Mouse (Mus musculus) gastrocnemius, postnatal 14 days (tissue): Measurements from ENCODE around the gene Zswim4. TPM values are rescaled to one million over a fixed set of nuclear protein-coding genes. Genes with fewer than 3 reads are reported as not detected.

Source experiments
- DNase-seq: peaks from one replicate; pipeline ENCODE4 v3.0.0; 2021; ENCODE audit warnings: mixed read lengths
- intact Hi-C: fragments of 180-260 bp; cut with DNase I; formaldehyde crosslinking; loops from one replicate; pipeline ENCODE4 v1.15.1; 2025; ENCODE audit warnings: low total_unique reads
- total RNA-seq, 2 experiments: library from RNA; stranded (reverse); gene quantifications; 2 replicates each; pipeline ENCODE4 v1.2.3; 2021

Zswim4 gene
- total RNA-seq, 2 experiments from 2014 or later, result 5.8 to 6.8 TPM

DNA sequence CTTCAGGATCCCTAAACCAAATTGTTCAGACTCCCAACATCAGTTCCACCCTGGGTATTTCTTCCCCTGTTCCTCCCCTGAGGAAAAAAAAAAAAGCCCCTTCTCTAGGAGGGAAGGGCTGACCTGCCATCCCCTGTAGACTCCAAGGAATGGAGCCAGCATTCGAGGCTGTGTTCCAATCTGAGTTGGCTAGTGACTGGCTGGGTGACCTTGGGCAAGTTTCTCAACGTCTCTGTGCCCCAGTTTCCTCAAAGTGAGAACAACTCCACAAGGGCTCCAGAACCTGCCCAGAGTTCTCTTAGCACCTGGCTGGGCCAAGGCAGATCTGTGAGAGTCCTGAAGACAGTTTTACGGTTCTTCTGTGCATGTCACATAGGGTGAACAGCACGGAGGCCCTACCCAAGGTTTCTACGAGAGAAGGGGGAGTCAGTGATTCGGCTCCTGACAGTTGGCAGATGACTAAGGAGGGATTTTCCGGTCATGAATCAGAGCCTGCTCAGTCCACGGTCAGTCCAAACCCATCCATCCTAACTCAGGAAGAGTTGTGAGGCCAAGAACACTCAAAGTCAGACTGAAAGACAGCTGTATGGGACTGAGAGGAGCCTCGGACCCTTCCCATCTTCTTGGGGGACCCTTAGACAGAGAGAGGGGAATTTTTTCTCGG is 977 bp downstream of the Zswim4 start:
- intact Hi-C loops, result no loop called here
- no peak for DNase-seq

GRCm38 (mm10) chr8:84233055-84233454 is 3.8 kb downstream of the Zswim4 start:
- intact Hi-C loops, result no loop called here
- DNase-seq, result no peak

DNA sequence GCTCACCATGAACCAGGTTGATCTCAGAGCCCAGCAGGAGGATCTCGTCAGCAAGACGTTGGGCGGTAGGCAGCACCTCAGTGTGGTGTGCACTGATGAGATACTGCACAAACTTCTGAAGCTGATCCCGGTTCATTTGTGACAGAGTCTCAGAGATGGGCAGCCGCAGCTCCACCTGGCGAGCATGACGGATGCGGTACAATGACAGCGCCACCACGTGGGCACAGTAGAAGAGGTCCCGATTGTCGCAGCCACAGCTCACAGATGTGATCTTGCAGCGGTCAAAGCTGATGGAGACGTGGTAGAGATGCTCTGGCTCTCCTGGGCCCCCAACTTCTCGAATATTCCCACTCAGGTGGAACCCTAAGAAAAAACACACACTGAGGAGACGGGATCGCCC is 6.1 kb downstream of the Zswim4 start:
- intact Hi-C loops, result no loop called here
- DNase-seq, result no peak

DNA sequence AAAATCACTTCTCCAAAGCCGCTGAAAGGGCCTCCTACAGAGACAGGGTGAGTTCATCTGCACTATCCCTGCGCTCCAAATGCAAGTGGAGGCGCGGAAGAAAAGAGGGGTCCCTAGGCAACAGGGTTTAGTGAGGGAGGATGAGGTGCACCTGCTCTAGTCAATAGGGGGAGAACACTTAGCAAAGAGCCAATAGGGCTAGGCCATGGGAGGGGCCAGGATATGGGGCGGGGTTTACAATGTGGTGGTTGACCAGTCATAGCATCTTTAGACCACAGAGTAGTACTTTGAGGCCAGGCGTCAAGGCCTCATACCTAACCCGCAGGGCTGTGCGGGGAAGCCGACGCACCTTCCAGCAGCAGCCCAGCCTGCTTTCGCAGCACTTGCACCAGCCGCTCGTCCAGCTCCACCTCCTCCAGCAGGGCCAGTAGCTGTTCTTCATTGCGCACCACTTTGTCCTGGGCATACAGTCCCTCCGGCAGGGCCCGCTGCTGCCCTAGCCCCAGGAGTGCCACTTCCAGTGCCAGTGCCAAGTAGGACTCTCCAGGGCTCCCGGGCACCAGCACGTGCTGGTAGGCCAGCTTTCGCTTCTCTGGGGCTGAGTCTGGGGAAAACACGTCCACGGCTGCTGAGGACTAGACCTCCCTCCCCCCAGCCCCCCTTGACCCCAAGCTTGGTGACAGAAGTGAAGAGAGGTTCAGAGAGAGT is 13.4 kb downstream of the Zswim4 start:
- no peak for DNase-seq
- intact Hi-C loops, result loop anchor here (5.0 kb wide), 1 partner anchor 41 kb away; no protein-coding TSS in a partner anchor

GRCm38 (mm10) chr8:84222566-84223165 is 14.2 kb downstream of the Zswim4 start:
- no peak for DNase-seq
- intact Hi-C loops, result loop anchor here (5.0 kb wide), 1 partner anchor 40 kb away; no protein-coding TSS in a partner anchor

DNA sequence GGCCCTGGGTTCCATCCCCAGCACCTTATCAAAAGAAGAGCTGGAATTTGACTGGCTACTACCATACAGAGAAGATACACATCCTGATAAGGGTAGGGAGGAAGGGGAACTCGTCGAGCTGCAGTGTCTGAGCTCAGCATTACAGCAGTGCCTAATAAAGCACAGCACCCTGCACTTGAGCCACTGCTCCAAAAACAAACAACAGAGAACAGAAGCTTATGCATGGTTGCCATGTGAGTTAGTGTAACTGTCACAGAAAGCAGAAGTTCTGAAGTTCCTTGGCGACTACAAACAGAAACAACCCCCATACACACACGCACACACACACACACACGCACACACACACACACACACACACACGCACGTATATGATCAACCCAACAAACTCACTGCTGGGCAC is 16.8 kb downstream of the Zswim4 start:
- intact Hi-C loops, result loop anchor here (5.0 kb wide), 1 partner anchor 38 kb away; no protein-coding TSS in a partner anchor
- DNase-seq, result no peak

DNA sequence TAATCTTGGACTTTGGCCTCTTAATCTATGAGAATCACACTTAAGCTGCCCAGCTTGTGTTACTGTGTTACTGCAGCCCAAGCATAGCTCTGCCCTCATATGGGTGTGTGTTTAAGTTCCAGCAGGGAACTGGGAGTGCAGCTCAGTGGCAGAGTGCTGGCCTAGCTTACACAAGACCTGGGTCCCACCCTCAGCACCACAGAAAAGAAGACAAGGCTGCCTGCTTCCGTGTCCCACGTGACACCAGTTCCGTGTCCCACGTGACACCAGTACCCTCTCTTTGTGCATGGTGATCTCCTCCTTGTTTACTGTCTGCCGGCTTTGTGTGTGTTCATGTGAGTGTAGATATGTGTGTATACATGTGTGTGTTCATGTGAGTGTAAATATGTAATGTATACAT is 18.7 kb downstream of the Zswim4 start:
- DNase-seq, result no peak
- intact Hi-C loops, result no loop called here

GRCm38 (mm10) chr8:84217206-84217605 is 19.6 kb downstream of the Zswim4 start:
- intact Hi-C loops, result no loop called here
- DNase-seq, result no peak

DNA sequence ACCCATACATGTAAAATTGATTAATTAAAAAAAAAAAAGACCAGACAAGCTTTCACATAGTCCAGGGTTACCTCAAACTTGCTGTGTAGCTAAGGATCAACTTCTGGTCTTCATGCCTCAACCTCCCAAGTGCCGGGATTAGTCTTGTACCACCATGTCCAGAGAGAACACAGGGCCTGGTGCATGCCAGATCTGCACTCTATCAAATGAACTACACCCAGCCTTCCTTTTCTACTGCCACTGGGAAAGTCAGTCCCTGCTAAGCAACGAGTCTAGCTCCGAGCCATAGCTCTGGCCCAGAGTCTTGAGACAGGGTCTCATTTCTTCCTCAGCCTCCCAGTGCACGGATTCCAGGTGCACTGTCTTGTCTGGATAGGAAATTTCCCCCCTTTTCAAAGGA is 23.6 kb downstream of the Zswim4 start:
- intact Hi-C loops, result no loop called here

GRCm38 (mm10) chr8:84211881-84212563 is 24.8 kb downstream of the Zswim4 start:
- intact Hi-C loops, result loop anchor here (2.0 kb wide), 1 partner anchor 25 kb away; no protein-coding TSS in a partner anchor
- DNase-seq, result no peak

More for the DNA sequence above, 23.6 kb downstream of the Zswim4 start:
- no peak for DNase-seq

- DNase-seq, result no peak
- intact Hi-C loops, result loop anchor here (2.0 kb wide), 1 partner anchor 24 kb away; no protein-coding TSS in a partner anchor
These were observed 25.7 kb downstream of the Zswim4 start for GRCm38 (mm10) chr8:84211202-84211601.

- intact Hi-C loops, result loop anchor here (2.0 kb wide), 1 partner anchor 23 kb away; no protein-coding TSS in a partner anchor
- peak; percentile 83 for DNase-seq
These were observed 26.6 kb downstream of the Zswim4 start for GRCm38 (mm10) chr8:84210167-84210791.

DNA sequence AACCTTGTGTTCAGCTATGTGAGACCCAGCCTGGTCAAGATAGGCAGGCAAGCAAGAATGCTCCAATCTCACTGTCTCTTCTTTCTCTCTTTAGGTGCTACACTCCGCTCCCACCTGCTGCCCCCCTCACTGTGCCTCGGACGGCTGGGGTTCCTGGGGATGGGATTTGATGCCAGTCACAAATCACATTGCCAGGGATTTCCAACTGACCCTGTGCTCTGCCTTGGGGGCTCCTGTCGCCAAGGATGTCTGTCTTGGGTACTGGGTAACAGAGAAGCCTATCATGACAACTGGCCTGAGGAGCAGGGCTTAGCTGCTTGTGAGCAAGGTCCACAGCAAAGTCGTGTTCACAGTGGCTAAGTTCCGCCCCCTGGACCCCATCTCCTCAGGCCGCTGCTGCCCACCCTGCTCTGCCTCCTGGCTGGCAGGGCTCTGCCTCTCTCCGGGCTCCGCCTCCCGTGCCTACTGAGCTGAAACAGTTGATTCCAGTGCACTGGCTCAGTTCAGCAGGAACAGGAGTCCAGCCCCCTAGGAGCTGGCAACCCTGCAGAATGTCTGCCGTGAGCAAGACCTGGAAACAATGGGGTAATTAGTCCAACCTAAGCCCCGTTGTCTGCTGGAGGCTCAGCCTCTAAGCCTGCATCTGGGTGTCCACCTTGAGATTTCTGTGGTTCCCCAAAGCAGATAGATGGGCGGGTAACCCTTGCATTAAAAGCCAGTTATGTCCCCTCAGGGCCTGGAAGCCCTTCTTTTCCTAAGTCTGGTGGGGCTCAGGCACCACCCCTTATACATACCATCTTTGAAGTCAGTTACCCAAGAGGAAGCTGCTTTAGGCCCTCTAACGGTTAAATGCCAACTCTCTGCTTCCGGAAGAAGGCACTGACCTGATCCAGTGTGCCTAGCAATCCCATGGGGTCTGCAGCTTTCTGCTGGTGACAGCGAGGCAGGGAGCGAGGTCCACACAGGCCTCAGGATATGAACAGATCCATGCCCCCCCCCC is 28.2 kb downstream of the Zswim4 start:
- intact Hi-C loops, result no loop called here
- DNase-seq, result no peak

DNA sequence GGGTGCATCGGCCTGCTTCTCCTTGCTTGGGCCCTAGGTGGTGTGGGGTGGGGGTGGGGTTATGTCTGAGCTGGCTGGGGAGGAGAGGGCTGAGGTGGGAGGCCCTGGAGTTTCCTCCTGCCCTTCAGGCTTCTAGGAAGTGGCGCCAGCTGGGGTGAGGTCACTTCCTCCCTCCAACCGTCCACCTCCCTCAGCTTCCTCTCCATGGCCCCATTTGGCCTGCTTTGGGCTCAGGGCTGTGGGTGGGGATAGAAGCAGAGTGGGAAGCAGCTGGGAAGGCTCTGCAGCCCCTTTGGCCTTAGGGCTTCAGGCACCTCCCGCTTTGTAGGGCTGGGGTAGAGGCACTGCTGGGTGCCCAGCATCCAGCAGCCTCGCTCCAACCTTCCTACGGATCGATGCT is 29.0 kb downstream of the Zswim4 start:
- DNase-seq, result peak; percentile 83
- intact Hi-C loops, result no loop called here

GRCm38 (mm10) chr8:84206666-84207065 is 30.2 kb downstream of the Zswim4 start:
- DNase-seq, result no peak
- intact Hi-C loops, result no loop called here

DNA sequence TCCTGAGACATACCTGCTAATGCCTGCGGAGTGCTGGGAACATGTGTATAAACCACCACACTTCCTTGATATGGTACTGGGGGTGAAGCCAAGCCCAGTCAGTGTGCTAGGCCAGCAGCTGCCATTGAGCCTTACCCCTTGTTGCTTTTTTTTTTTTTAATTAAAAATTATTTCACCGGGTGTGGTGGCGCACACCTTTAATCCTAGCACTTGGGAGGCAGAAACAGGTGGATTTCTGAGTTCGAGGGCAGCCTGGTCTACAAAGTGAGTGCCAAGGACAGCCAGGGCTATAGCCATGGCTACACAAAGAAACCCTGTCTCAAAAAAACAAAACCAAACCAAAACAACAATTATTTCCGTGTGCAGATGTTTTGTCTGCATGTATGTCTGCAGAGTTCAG is 31.8 kb downstream of the Zswim4 start:
- intact Hi-C loops, result no loop called here
- DNase-seq, result no peak

DNA sequence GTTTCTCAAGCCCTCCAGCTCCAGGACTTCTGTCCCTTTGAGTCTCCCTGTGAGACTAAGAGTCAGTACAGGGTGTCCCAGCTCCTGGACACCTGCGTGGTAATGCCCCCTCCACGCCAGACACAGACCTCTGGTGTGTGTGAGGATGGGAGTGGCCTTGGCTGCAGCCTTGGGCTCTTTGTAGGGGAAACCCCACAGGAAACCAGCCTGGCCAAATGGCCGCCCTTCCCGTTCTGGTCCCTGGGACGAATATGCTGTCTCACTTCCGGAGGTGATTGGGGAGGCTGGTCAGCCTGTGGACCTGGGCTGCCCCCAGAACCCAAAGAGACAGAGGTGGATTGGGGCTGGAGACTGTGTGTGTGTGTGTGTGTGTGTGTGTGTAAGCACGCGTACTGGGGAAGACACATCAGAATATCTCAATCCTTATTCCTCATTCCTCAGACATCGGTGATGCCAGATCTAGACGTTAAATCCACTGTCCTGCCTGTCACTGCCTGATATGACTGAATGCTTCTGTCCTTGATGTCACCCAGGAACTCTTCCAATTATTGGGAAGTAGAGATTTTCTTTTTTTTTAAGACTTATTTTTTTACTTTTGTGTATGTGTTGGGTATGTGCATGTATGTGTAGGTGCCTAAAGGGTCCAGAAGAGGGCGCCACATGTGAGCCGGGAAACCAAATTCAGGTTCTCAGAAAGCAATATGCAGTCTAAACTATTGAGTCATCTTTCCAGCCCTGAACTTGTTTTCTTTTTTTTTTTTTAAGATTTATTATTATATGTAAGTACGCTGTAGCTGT is 32.7 kb downstream of the Zswim4 start:
- intact Hi-C loops, result no loop called here
- peak; percentile 83 for DNase-seq
